Mouse (Mus musculus): ENCODE measurements around the gene Lin7a. TPM values are rescaled to one million over a fixed set of nuclear protein-coding genes. Genes with fewer than 3 reads are reported as not detected.

The Lin7a gene
- polyA plus RNA-seq, 1 experiment, result not detected

- H3K4me1 ChIP-seq (ENCODE audit: control insufficient read depth), result no peaks in the 10 kb centered on the region
- no peaks in the 10 kb centered on the region for H3K27me3 ChIP-seq (ENCODE audit: control insufficient read depth)
- H3K4me3 ChIP-seq (replicated peaks), result no peak overlapping the region
- TF ChIP-seq TAL1 (IDR thresholded peaks at IDR 0.05; ENCODE audit: low read length) (no peak), GATA1 (IDR thresholded peaks at IDR 0.05; ENCODE audit: low read length) (no peak)
- no peaks in the 10 kb centered on the region for H3K36me3 ChIP-seq (ENCODE audit: control insufficient read depth)
- peaks cover 3% of the 10 kb centered on the region; the same call in 1 of the 2 replicates for H3K9me3 ChIP-seq (ENCODE audit: control insufficient read depth, low read length)
Measured at GRCm38 (mm10) chr10:107253191-107253965, 18.1 kb upstream of the Lin7a start.

GRCm38 (mm10) chr10:107254656-107255055, 16.8 kb upstream of the Lin7a start:
- Histone ChIP-seq H3K9me3 (ENCODE audit: control insufficient read depth, low read length) (peaks cover 3% of the 10 kb centered on the region; the same call in 1 of the 2 replicates), H3K4me1 (ENCODE audit: control insufficient read depth) (no peaks in the 10 kb centered on the region)
- TF ChIP-seq GATA1 (IDR thresholded peaks at IDR 0.05; ENCODE audit: low read length) (no peak), TAL1 (IDR thresholded peaks at IDR 0.05; ENCODE audit: low read length) (no peak)

GRCm38 (mm10) chr10:107255351-107256050, 16.0 kb upstream of the Lin7a start:
- Histone ChIP-seq H3K4me1 (ENCODE audit: control insufficient read depth) (no peaks in the 10 kb centered on the region), H3K9me3 (ENCODE audit: control insufficient read depth, low read length) (peaks cover 3% of the 10 kb centered on the region; the same call in 1 of the 2 replicates), H3K27me3 (ENCODE audit: control insufficient read depth) (no peaks in the 10 kb centered on the region), H3K36me3 (ENCODE audit: control insufficient read depth) (no peaks in the 10 kb centered on the region), H3K4me3 (replicated peaks) (no peak overlapping the region)
- no peak for TF ChIP-seq GATA1 (IDR thresholded peaks at IDR 0.05; ENCODE audit: low read length)
- no peak for TF ChIP-seq TAL1 (IDR thresholded peaks at IDR 0.05; ENCODE audit: low read length)

More at GRCm38 (mm10) chr10:107254656-107255055, 16.8 kb upstream of the Lin7a start:
- no peak overlapping the region for H3K4me3 ChIP-seq (replicated peaks)
- no peaks in the 10 kb centered on the region for H3K36me3 ChIP-seq (ENCODE audit: control insufficient read depth)
- no peaks in the 10 kb centered on the region for H3K27me3 ChIP-seq (ENCODE audit: control insufficient read depth)

GRCm38 (mm10) chr10:107256451-107256960, 15.0 kb upstream of the Lin7a start:
- TF ChIP-seq TAL1 (IDR thresholded peaks at IDR 0.05; ENCODE audit: low read length) (no peak), GATA1 (IDR thresholded peaks at IDR 0.05; ENCODE audit: low read length) (no peak)
- no peaks in the 10 kb centered on the region for H3K4me1 ChIP-seq (ENCODE audit: control insufficient read depth)

GRCm38 (mm10) chr10:107260428-107260827, 11.1 kb upstream of the Lin7a start:
- Histone ChIP-seq H3K36me3 (ENCODE audit: control insufficient read depth) (no peaks in the 10 kb centered on the region), H3K4me1 (ENCODE audit: control insufficient read depth) (no peaks in the 10 kb centered on the region), H3K9me3 (ENCODE audit: control insufficient read depth, low read length) (peaks cover 5% of the 10 kb centered on the region; the same call in 1 of the 2 replicates), H3K4me3 (replicated peaks) (no peak overlapping the region), H3K27me3 (ENCODE audit: control insufficient read depth) (no peaks in the 10 kb centered on the region)
- TF ChIP-seq TAL1 (IDR thresholded peaks at IDR 0.05; ENCODE audit: low read length) (no peak), GATA1 (IDR thresholded peaks at IDR 0.05; ENCODE audit: low read length) (no peak)

More at GRCm38 (mm10) chr10:107256451-107256960, 15.0 kb upstream of the Lin7a start:
- no peak overlapping the region for H3K4me3 ChIP-seq (replicated peaks)
- H3K27me3 ChIP-seq (ENCODE audit: control insufficient read depth), result no peaks in the 10 kb centered on the region
- peaks cover 3% of the 10 kb centered on the region; the same call in 1 of the 2 replicates for H3K9me3 ChIP-seq (ENCODE audit: control insufficient read depth, low read length)
- no peaks in the 10 kb centered on the region for H3K36me3 ChIP-seq (ENCODE audit: control insufficient read depth)

- Histone ChIP-seq H3K4me1 (ENCODE audit: control insufficient read depth) (no peaks in the 10 kb centered on the region), H3K4me3 (replicated peaks) (peak overlapping the region; percentile 54), H3K27me3 (ENCODE audit: control insufficient read depth) (peaks cover 23% of the 10 kb centered on the region), H3K36me3 (ENCODE audit: control insufficient read depth) (no peaks in the 10 kb centered on the region), H3K9me3 (ENCODE audit: control insufficient read depth, low read length) (peaks cover 2% of the 10 kb centered on the region; the same call in 1 of the 2 replicates)
- TF ChIP-seq GATA1 (IDR thresholded peaks at IDR 0.05; ENCODE audit: low read length) (no peak), TAL1 (IDR thresholded peaks at IDR 0.05; ENCODE audit: low read length) (no peak)
Measured at GRCm38 (mm10) chr10:107272131-107272803, 781 bp downstream of the Lin7a start.

- peaks cover 2% of the 10 kb centered on the region; the same call in 1 of the 2 replicates for H3K9me3 ChIP-seq (ENCODE audit: control insufficient read depth, low read length)
- no peaks in the 10 kb centered on the region for H3K4me1 ChIP-seq (ENCODE audit: control insufficient read depth)
- no peaks in the 10 kb centered on the region for H3K36me3 ChIP-seq (ENCODE audit: control insufficient read depth)
- H3K27me3 ChIP-seq (ENCODE audit: control insufficient read depth), result peaks cover 23% of the 10 kb centered on the region
- H3K4me3 ChIP-seq (replicated peaks), result peak overlapping the region; percentile 54
- no peak for TF ChIP-seq GATA1 (IDR thresholded peaks at IDR 0.05; ENCODE audit: low read length)
- no peak for TF ChIP-seq TAL1 (IDR thresholded peaks at IDR 0.05; ENCODE audit: low read length)
Measured at GRCm38 (mm10) chr10:107272804-107273145, 1.3 kb downstream of the Lin7a start.

- TF ChIP-seq GATA1 (IDR thresholded peaks at IDR 0.05; ENCODE audit: low read length) (no peak), TAL1 (IDR thresholded peaks at IDR 0.05; ENCODE audit: low read length) (no peak)
- Histone ChIP-seq H3K9me3 (ENCODE audit: control insufficient read depth, low read length) (peaks cover 2% of the 10 kb centered on the region; the same call in 1 of the 2 replicates), H3K4me3 (replicated peaks) (no peak overlapping the region), H3K27me3 (ENCODE audit: control insufficient read depth) (peaks cover 23% of the 10 kb centered on the region), H3K4me1 (ENCODE audit: control insufficient read depth) (no peaks in the 10 kb centered on the region), H3K36me3 (ENCODE audit: control insufficient read depth) (no peaks in the 10 kb centered on the region)
Measured at GRCm38 (mm10) chr10:107273848-107274247, 2.4 kb downstream of the Lin7a start.

Measured in erythroblast, embryonic 14.5 days (primary cell).